Mouse (Mus musculus) left cerebral cortex, postnatal 25 days (tissue): ENCODE data around the gene Tomm40. TPM values are rescaled to one million over a fixed set of nuclear protein-coding genes. Genes with fewer than 3 reads are reported as not detected.

Experiments
- DNase-seq, 2 experiments: peaks; one replicate each; pipeline ENCODE4 v3.0.0; 2022; ENCODE audit warnings: low spot score in 2 of 2, mixed read lengths in 1 of 2
- intact Hi-C: fragments of 180-260 bp; cut with DNase I; formaldehyde crosslinking; loops from one replicate; pipeline ENCODE4 v1.15.1; 2025
- total RNA-seq, 2 experiments: library from RNA; stranded (reverse); gene quantifications; 2 replicates each; pipeline ENCODE4 v1.2.3; 2021

The Tomm40 gene
- total RNA-seq, 2 experiments from 2014 or later, result 112 to 115 TPM

DNA sequence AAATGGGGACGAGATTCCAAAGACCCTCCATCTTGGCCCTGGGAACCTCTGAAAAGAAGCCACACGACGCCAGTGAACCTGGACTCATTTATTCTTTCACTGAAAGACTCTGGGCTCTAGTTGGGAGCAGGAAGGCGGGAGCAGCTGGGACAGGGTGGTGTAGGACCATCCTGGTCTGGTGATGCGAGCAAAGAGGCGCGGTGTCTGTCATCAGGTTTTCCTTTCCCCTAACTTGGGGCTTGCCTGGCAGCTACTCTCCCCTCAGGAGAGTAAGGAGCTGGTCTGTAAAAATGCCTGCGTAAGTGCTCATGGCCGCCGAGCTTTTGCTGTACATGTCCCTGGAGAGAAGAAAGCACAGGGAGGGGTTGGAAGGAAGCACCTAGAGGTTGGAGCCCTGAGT lies 43.7 kb downstream of the Tomm40 start:
- no peak for DNase-seq
- intact Hi-C loops, result no loop called here

DNA sequence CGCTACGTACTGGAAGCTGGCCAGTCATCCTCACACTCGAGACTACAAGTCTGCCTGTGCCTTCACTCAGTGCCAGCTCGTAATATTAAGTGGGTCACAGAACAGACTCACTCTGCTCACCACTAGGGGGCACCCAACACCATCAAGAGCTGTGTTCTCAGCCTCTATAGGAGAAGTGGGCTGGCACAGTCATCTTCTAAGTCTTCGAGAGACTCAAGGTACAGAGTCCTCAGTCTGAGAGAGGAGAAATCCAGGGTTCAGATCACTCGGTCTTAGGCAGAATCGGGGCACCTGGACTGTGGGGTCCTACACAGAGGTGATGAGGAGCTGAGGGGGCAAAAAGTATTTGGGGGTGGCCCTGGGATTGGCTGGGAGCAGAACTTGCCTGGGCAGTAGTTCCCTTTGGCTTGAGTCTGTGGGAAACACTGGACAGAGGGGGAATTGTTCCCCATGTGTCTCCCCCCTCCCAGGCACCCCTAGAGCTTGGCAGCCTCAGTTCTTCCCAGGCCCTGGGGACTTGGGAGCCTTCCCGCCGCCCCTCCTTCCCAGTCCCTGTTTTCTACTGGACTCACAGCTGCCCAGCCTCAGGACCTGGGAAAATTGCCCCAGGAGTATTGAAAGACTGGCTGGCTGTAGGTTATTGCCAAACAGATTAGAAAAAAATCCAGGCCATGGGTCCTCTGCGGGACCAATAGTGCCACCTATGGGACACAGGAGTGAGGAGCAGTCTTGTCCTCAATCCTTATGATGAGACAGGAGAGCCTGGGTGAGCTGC lies 46.1 kb downstream of the Tomm40 start:
- intact Hi-C loops, result loop anchor here (1.0 to 2.0 kb wide), 2 partner anchors 30 to 44 kb away; partner anchors contain the start of gene Apoe
- DNase-seq, result peak; percentile 94 to 97

DNA sequence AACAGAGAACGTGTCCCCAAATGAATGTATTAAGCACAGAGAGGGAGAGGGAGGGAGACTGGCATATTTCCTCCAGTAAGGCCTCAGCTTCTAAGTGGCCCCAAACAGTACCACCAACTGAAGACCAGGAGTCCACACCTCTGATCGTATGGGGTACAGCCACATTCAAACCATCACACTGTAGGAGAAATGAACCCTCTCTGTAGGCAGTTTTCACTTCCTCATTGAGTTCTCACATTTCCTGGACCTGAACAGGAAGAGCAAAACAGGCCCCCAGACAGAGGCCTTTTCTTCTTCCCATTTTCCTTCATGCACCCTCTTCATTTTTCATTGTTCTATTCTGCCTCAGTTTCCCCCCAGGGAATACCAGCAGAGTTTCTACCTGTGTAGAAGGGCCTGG lies 47.8 kb downstream of the Tomm40 start:
- no peak for DNase-seq
- intact Hi-C loops, result no loop called here

DNA sequence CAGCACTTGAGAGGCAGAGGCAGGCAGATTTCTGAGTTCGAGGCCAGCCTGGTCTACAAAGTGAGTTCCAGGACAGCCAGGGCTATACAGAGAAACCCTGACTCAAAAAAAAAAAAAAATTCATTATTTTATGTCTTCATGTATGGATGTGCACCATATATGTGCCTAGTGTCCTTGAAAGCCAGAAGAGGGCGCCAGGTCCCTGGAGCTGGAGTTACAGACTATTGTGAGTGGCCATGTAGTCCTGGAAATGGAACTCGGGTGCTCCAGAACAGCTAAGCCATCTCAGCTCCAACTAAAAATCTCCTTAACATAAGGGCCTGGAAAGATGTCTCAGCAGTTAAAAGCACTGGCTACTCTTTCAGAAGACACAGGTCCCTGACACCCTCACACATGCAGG lies 48.5 kb downstream of the Tomm40 start:
- no peak for DNase-seq
- intact Hi-C loops, result no loop called here

DNA sequence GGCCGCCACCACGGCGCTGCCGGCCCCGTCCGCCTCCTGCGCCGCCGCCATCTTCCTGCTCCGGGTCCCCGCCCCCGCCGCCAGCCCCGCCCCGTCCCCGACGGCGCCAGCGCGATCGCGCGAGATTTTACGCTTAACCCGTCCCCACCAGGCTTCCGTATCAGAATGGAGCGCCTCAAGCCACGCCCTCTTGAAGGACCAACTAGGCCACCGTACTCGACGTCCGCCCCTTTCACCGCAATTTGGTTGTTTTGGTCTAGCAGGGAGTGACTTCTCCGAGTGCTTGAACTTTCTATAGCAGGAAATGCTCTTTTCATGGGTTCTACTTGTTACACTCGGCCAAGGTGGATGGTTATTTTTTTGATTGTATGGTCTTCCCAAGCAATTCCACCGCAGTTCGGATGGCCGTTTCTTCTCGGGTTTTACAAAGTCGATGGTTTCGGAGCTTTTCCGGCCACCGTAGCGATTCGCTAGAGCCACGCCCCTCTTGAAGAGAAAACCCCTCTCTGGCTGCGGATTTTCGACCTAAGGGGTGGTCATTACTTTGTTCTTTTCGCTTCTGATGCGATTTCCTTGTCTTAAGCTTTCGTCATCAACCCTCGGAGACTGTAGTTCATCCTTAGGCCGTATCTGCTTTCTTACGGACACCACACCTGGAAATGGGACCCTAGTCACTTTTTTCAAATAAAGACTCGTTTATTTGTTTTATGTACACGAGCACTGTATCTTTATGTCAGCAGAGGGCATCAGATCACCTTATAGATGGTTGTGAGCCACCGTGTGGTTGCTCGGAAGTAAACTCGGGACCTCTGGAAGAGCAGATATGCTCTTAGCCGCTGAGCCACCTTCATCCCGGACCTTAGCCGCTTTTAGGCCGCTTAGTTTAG lies 50.0 kb downstream of the Tomm40 start, which contains the start of gene Clptm1:
Gene Clptm1, minus strand, starts transcription at position 79 of the 887 bp plus-strand sequence.
- peak; percentile 97 to 98 for DNase-seq
- intact Hi-C loops, result loop anchor here (1.0 kb wide), 3 partner anchors 36 to 50 kb away; partner anchors contain the start of genes Relb and Tomm40

DNA sequence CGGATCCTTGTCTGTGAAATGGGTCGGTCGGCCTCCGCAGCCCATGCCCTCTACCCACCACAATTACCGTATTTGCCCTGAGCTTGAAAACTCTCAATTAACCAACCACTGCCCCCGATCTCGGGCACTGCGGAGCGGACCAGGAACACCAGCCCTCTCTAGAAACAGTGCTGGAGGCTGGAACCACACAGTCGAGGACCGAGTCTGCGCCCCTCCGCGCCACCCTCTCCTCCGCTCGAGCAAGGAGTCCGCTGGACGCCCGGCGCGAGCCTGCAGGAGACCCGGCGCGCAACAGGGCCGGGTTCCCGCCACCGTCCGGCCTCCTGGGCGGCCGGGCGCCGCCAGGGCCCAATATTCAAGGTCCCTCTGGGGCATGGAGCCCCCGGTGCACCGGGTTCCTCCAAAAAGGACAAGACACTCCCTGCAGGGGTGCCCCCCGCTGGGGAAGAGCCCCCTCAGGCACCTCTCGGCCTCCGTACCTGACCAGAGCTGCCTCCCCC lies 50.7 kb downstream of the Tomm40 start:
- intact Hi-C loops, result loop anchor here (1.0 kb wide), 1 partner anchor 35 kb away; the partner anchor contains the start of gene Relb
- DNase-seq, result no peak

DNA sequence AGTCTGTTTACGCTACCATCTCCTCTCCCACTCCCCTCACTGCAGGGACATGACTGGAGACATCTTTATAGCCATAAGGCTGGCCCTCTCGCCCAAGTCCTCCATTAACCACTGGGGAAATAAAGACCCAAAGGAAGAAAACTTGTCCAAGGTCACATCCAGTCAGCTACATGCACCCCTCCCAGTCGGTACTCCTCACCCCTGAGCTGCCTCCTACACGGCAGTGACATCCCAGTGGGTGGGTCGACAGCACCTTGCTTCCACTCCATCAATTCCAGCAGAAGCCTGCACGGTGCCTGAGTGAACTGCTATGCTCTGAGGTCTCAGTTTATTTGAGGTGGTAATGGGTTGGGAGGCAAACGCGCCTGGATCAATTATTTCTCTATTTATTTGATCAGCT lies 51.3 kb downstream of the Tomm40 start:
- no peak for DNase-seq
- intact Hi-C loops, result loop anchor here (1.0 kb wide), 1 partner anchor 35 kb away; the partner anchor contains the start of gene Relb

DNA sequence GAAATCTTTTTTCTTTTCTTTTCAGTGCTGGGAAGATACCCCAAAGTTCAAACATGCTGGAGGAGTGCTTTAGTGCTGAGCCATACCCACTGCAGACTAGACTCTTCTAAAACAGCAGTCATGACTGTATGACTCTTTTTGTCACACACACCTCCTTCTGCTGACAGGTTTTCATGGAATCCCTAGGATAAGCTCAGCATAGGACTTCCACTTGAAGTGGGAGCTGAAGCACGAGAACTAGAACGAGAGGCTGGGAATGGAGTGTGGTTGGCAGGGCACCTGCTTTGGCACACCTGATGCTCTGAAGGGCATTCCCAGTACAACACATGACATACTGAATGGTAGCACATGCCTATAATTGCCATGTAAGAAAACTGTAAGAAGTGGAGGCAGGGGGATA lies 62.6 kb downstream of the Tomm40 start:
- intact Hi-C loops, result no loop called here
- no peak for DNase-seq

Other genes starting within 250 kb of the Tomm40 start
- gene Bloc1s3, start 207.1 kb downstream of the Tomm40 start, total RNA-seq, result 1 to 10 TPM; 6.7 to 7.4 TPM
- gene Trappc6a, start 207.0 kb downstream of the Tomm40 start, total RNA-seq, result 10 to 100 TPM; 18.4 to 18.8 TPM
- under 1 TPM; 0.64 to 0.87 TPM for gene Nkpd1, start 197.6 kb downstream of the Tomm40 start, total RNA-seq
- 100 to 1,000 TPM; 122 TPM for gene Ppp1r37, start 152.4 kb downstream of the Tomm40 start, total RNA-seq
- gene Zfp296, start 138.2 kb downstream of the Tomm40 start, total RNA-seq, result 1 to 10 TPM in 1 of 2 experiments, under 1 TPM in 1; 0.27 to 1.1 TPM
- gene Gemin7, start 137.8 kb downstream of the Tomm40 start, total RNA-seq, result 10 to 100 TPM; 43.7 to 47.1 TPM
- gene Clasrp, start 111.0 kb downstream of the Tomm40 start, total RNA-seq, result 10 to 100 TPM; 70.9 to 81.0 TPM
- gene Relb, start 86.0 kb downstream of the Tomm40 start, total RNA-seq, result 1 to 10 TPM; 6.6 to 7.5 TPM
- gene Clptm1, start 50.4 kb downstream of the Tomm40 start, total RNA-seq, result 100 to 1,000 TPM; 144 to 151 TPM
- not detected for gene Apoc2, start 37.5 kb downstream of the Tomm40 start, total RNA-seq
- gene Gm44805, start 34.0 kb downstream of the Tomm40 start, total RNA-seq, result not detected
- gene Apoc4, start 34.0 kb downstream of the Tomm40 start, total RNA-seq, result not detected
- 1 to 10 TPM; 2.6 to 4.0 TPM for gene Apoc1, start 22.8 kb downstream of the Tomm40 start, total RNA-seq
- gene Apoe, start 16.2 kb downstream of the Tomm40 start, total RNA-seq, result 1,000 to 10,000 TPM; 2,052 to 2,099 TPM
- 1 to 10 TPM; 7.4 to 9.3 TPM for gene Nectin2, start 35.0 kb upstream of the Tomm40 start, total RNA-seq
- 10 to 100 TPM; 10.4 to 12.5 TPM for gene Bcam, start 55.6 kb upstream of the Tomm40 start, total RNA-seq
- gene Cblc, start 81.4 kb upstream of the Tomm40 start, total RNA-seq, result not detected
- gene Bcl3, start 107.3 kb upstream of the Tomm40 start, total RNA-seq, result under 1 TPM; 0.46 to 0.53 TPM
- 1 to 10 TPM; 2.3 to 2.5 TPM for gene Gm19345, start 136.6 kb upstream of the Tomm40 start, total RNA-seq
- gene Ceacam16, start 145.9 kb upstream of the Tomm40 start, total RNA-seq, result not detected
- gene Ceacam19, start 172.5 kb upstream of the Tomm40 start, total RNA-seq, result not detected
- gene Pvr, start 205.7 kb upstream of the Tomm40 start, total RNA-seq, result 10 to 100 TPM; 10.7 to 13.3 TPM
- not detected for gene Igsf23, start 235.3 kb upstream of the Tomm40 start, total RNA-seq
- gene Ceacam20, start 250.0 kb upstream of the Tomm40 start, total RNA-seq, result not detected